Mouse (Mus musculus) embryonic facial prominence, embryonic 12.5 days (tissue): ENCODE data around the gene Gm5129. TPM values are rescaled to one million over a fixed set of nuclear protein-coding genes. Genes with fewer than 3 reads are reported as not detected.

Experiments
- ATAC-seq: fragments of 200-750 bp; cut with Nextera tagmentation; 2 replicates; pipeline ENCODE4 v1.8.0; 2017; ENCODE audit not compliant: insufficient number of reproducible peaks, insufficient read depth, low FRiP score, low TSS enrichment
- H3K27ac ChIP-seq: fragments of 300-500 bp; sonication (generic); 2 replicates; pipeline ENCODE4 v1.5.1; 2016; ENCODE audit warnings: mild to moderate bottlenecking
- H3K27me3 ChIP-seq: fragments of 300-500 bp; sonication (generic); 2 replicates; pipeline ENCODE4 v1.6.1; 2016; ENCODE audit warnings: mild to moderate bottlenecking, moderate library complexity
- H3K36me3 ChIP-seq: fragments of 300-500 bp; sonication (generic); 2 replicates; pipeline ENCODE4 v1.6.1; 2016; ENCODE audit warnings: mild to moderate bottlenecking
- H3K4me1 ChIP-seq: fragments of 300-500 bp; sonication (generic); 2 replicates; pipeline ENCODE4 v1.6.1; 2016
- H3K4me2 ChIP-seq: fragments of 300-500 bp; sonication (generic); replicated peaks from 2 replicates; pipeline ENCODE4 v1.6.1; 2016; ENCODE audit warnings: mild to moderate bottlenecking, moderate library complexity
- H3K4me3 ChIP-seq: fragments of 300-500 bp; sonication (generic); 2 replicates; pipeline ENCODE4 v1.5.1; 2016; ENCODE audit warnings: mild to moderate bottlenecking
- H3K9ac ChIP-seq: fragments of 300-500 bp; sonication (generic); 2 replicates; pipeline ENCODE4 v1.6.1; 2016; ENCODE audit warnings: mild to moderate bottlenecking, moderate library complexity
- H3K9me3 ChIP-seq: fragments of 300-500 bp; sonication (generic); 2 replicates; pipeline ENCODE4 v1.6.1; 2016; ENCODE audit warnings: mild to moderate bottlenecking, moderate library complexity
- whole genome bisulfite sequencing: fragments of 180-500 bp; shearing (Covaris S2); methylation state at CpG from one replicate; pipeline ENCODE4 v1.1.7; 2016; 5-methylcytosine and 5-hydroxymethylcytosine counted together
- polyA plus RNA-seq: library from polyadenylated mRNA; unstranded; fragments of >200 nt; fragmentation: Nextera tagmentation; extraction: Ambion mirVana; gene quantifications from 2 replicates; pipeline ENCODE4 v1.2.1, GENCODE M21; 2016

Gene Gm5129
- polyA plus RNA-seq, 1 experiment from 2014 or later: not detected

DNA sequence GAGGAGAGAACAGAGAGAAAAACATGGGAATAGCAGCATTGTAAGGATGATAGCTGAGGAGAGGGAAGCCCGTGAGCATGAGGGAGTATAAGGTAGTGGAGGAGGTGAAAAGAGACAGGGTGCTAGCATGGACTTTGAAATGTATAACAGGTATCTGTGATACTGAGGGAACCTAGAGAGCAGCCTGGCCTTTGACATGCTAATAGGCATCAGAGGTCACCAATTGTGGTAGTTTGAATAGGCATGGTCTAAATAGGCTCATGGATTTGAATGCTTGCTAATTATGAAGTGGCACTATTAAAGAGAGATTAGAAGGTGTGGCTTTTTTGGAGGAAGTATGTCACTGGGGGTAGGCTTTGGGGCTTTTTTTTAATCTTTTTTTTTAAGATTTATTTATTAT is 22.8 kb downstream of the Gm5129 start:
- H3K9ac ChIP-seq: no peak overlapping the region
- H3K4me2 ChIP-seq: no peak overlapping the region
- H3K36me3 ChIP-seq: no peaks in the 10 kb centered on the region
- H3K27me3 ChIP-seq: no peaks in the 10 kb centered on the region
- H3K4me1 ChIP-seq: peaks cover 6% of the 10 kb centered on the region; the same call in 1 of the 2 replicates
- no peaks in the 10 kb centered on the region for H3K9me3 ChIP-seq
- H3K27ac ChIP-seq: no peak overlapping the region
- no peak for ATAC-seq
- H3K4me3 ChIP-seq: no peak overlapping the region
- WGBS: 61% methylated on average over 1 of the region's 1 CpGs

DNA sequence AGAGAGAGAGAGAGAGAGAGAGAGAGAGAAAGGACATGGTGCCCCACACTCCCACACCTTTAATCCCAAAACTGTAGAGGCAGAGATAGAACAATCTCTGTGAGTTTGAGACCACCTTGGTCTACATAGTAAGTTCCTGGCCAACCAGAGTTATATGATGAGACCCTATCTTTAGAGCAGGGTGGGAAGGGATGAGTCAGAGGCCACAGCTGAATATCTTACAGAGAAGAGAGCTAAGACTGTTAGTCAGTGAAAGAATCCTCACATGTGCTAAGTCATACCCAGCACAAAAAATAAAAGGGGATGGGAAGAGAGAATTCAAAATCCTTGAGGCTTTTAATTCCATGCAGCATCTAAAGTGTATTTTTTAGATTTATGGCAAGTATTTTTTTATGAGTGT is 24.1 kb downstream of the Gm5129 start:
- H3K4me3 ChIP-seq: no peak overlapping the region
- H3K27me3 ChIP-seq: no peaks in the 10 kb centered on the region
- no peak overlapping the region for H3K27ac ChIP-seq
- no peaks in the 10 kb centered on the region for H3K9me3 ChIP-seq
- H3K36me3 ChIP-seq: no peaks in the 10 kb centered on the region
- peaks cover 6% of the 10 kb centered on the region; the same call in 1 of the 2 replicates for H3K4me1 ChIP-seq
- no peak overlapping the region for H3K9ac ChIP-seq
- ATAC-seq: no peak
- no peak overlapping the region for H3K4me2 ChIP-seq

DNA sequence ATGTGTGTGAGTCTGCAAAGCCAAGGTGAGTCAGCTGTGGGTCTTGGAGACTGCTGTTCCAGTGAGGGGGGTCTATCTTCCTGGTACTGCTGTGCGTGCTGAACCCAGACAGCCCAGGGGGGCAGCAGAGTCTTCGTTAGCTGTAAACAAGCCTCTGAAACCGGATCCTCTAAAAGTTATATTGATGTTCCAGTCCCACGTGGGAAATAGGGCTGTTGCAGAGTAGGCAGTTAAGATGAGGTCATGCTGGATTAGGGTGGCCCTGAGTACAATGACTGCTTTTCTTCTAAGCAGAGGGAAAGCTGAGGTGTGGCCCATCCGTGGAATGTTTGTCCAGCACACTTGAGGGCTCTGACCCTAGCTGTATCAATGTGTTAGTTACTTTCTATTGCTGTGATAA is 27.5 kb downstream of the Gm5129 start:
- H3K4me1 ChIP-seq: peaks cover 6% of the 10 kb centered on the region; the same call in 1 of the 2 replicates
- no peak overlapping the region for H3K9ac ChIP-seq
- no peaks in the 10 kb centered on the region for H3K9me3 ChIP-seq
- H3K4me2 ChIP-seq: no peak overlapping the region
- WGBS: 13% methylated on average over 5 of the region's 5 CpGs
- no peak overlapping the region for H3K27ac ChIP-seq
- ATAC-seq: no peak
- H3K36me3 ChIP-seq: no peaks in the 10 kb centered on the region
- no peak overlapping the region for H3K4me3 ChIP-seq
- no peaks in the 10 kb centered on the region for H3K27me3 ChIP-seq

DNA sequence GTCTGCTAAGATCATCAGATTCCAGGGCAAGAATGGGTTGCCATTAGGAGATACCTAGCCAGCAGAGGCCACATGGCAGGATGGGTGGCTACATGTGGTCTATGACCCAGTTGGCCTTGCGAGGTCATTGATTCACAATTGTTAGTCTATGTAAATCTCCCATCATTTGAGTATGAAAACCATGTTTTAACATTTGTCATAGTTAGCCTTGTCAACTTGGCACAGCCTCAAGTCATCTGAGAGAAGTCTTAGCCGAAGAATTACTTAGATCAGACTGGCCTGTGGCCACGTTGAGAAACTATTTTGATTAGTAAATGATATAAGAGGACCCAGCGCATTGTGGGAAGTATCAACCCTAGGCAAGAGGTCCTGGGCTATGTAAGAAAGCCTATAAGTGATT is 28.5 kb downstream of the Gm5129 start:
- Histone ChIP-seq H3K9me3 (no peaks in the 10 kb centered on the region), H3K27me3 (no peaks in the 10 kb centered on the region), H3K4me1 (peaks cover 6% of the 10 kb centered on the region; the same call in 1 of the 2 replicates), H3K9ac (no peak overlapping the region), H3K4me2 (no peak overlapping the region), H3K27ac (no peak overlapping the region), H3K36me3 (no peaks in the 10 kb centered on the region), H3K4me3 (no peak overlapping the region)
- 79% methylated on average over 4 of the region's 4 CpGs for WGBS
- ATAC-seq: no peak

DNA sequence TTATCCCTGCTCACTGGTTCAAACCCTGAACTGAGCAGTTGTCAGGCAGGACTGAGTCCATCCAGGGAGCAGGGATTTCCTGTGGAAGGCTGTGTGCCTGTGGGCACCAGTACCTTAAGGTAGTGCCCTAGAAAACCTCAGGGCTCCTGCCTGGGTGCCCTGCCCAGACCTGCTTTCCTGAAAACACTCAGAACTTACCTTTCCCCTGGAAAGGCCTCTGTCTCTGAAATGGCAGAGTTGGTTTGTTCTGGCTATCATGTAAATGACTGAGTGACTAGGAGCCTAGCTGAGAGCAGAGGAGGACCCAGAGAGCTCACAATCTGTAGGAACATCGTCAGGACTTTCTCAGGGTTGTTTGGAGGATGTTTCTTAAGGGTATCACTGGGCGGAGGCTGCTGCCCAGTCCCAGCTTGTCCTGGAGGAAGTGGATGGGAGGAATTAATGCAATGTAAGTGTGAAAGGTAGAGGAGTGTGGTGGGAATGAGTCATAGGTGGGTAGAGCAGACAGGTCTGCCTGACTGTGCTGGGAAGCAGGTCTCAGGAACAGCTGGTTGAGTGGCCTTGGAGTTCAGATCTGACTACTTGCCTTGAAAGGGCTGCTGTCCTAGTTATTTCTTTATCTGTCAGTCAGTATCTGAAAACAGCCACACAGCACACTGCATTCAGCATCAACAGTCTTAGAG is 36.1 kb downstream of the Gm5129 start:
- Histone ChIP-seq H3K27ac (no peak overlapping the region), H3K27me3 (no peaks in the 10 kb centered on the region), H3K4me2 (no peak overlapping the region), H3K4me1 (no peaks in the 10 kb centered on the region), H3K9me3 (no peaks in the 10 kb centered on the region), H3K4me3 (no peak overlapping the region), H3K9ac (no peak overlapping the region), H3K36me3 (no peaks in the 10 kb centered on the region)
- 86% methylated on average over 2 of the region's 2 CpGs for WGBS
- ATAC-seq: no peak

DNA sequence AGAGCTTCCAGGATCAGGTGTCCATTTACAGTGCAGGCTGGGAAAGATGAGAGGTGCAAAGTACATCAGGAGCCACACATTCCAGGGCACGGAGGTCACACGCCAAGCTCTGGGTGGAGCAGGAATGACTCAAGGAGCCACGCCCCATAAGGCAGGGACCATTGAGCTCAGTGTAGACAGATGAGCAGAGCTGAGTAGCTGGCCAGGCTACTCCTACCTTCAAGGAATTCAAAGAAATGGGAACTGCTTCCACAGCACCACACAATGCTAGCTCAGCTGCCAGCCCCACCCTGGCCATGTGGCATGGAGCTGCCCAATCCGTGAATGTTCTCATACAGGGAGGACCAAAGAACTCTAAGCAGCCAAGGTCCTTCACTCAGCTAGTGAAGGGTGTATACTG is 37.2 kb downstream of the Gm5129 start:
- ATAC-seq: no peak
- H3K4me1 ChIP-seq: no peaks in the 10 kb centered on the region
- no peaks in the 10 kb centered on the region for H3K27me3 ChIP-seq
- no peak overlapping the region for H3K4me3 ChIP-seq
- no peak overlapping the region for H3K9ac ChIP-seq
- H3K27ac ChIP-seq: no peak overlapping the region
- 80% methylated on average over 4 of the region's 4 CpGs for WGBS
- H3K4me2 ChIP-seq: no peak overlapping the region
- no peaks in the 10 kb centered on the region for H3K9me3 ChIP-seq
- H3K36me3 ChIP-seq: no peaks in the 10 kb centered on the region

DNA sequence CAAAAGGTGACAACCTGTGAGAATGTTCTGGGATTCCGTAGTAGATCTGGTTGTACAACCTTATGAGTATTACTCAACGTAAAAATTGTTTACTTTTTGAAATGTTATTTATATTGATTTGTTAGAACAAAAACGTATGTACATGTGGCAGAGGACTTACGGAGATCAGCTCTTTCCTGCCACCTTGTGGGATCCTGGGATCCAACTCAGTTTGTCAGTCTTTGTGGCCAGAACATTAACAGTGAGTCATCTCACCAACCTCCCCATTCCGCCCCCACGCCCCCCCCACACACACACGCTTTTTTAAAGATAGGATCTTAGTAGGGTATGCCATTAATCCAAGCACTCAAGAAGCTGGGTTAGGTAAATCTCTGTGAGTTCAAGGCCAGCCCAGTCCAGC is 47.4 kb downstream of the Gm5129 start:
- Histone ChIP-seq H3K4me2 (no peak overlapping the region), H3K36me3 (no peaks in the 10 kb centered on the region), H3K27ac (no peak overlapping the region), H3K9me3 (no peaks in the 10 kb centered on the region), H3K27me3 (no peaks in the 10 kb centered on the region), H3K4me1 (no peaks in the 10 kb centered on the region), H3K4me3 (no peak overlapping the region), H3K9ac (no peak overlapping the region)
- no peak for ATAC-seq
- 65% methylated on average over 7 of the region's 7 CpGs for WGBS

DNA sequence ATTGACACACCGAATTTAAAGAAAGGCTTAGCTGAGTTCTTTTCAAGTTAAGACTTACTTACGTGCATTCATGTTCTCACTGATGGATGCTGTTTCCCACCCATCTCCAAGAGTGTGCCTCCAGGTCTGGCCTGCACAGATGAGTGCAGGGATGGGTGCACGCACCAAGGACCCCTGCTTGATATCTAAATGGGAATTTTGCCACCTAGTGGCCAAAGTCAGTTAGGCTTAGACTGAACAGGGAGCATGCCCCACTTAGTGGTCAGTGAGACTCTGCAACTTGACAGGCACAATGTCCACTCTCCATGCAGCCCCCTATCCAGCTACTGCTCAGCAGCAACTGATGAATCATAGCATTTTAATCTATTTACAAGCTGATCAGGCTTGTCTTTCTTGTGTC is 48.1 kb downstream of the Gm5129 start:
- H3K27me3 ChIP-seq: no peaks in the 10 kb centered on the region
- ATAC-seq: no peak
- 53% methylated on average over 3 of the region's 3 CpGs for WGBS
- H3K36me3 ChIP-seq: no peaks in the 10 kb centered on the region
- H3K4me2 ChIP-seq: no peak overlapping the region
- H3K4me1 ChIP-seq: no peaks in the 10 kb centered on the region
- no peak overlapping the region for H3K9ac ChIP-seq
- H3K9me3 ChIP-seq: no peaks in the 10 kb centered on the region
- no peak overlapping the region for H3K4me3 ChIP-seq
- no peak overlapping the region for H3K27ac ChIP-seq

Other genes with a start within 250 kb of the Gm5129 start
- 39.5 and 42.9 TPM in 2 replicates for gene Ube3c, start 166.7 kb downstream of the Gm5129 start, polyA plus RNA-seq
- gene Dnajb6, start 248 bp downstream of the Gm5129 start, polyA plus RNA-seq: 163 and 170 TPM in 2 replicates